Mouse (Mus musculus): ENCODE measurements around the gene Nat10. TPM values are rescaled to one million over a fixed set of nuclear protein-coding genes. Genes with fewer than 3 reads are reported as not detected.

Nat10 gene
- total RNA-seq (2021) (10 to 100 TPM; 14.0 to 14.2 TPM), polyA plus RNA-seq (2012; rRNA removed) (26.1 and 30.4 TPM in 2 replicates)
- long read RNA-seq, transcript Nat10-201 (29 exons, 3,879 nt): major isoform, 15 of 20 reads
- long read RNA-seq, partial matches to known transcripts: 3 of 20 reads
- long read RNA-seq, other reads (novel, unspliced or antisense): 2 of 20 reads

DNA sequence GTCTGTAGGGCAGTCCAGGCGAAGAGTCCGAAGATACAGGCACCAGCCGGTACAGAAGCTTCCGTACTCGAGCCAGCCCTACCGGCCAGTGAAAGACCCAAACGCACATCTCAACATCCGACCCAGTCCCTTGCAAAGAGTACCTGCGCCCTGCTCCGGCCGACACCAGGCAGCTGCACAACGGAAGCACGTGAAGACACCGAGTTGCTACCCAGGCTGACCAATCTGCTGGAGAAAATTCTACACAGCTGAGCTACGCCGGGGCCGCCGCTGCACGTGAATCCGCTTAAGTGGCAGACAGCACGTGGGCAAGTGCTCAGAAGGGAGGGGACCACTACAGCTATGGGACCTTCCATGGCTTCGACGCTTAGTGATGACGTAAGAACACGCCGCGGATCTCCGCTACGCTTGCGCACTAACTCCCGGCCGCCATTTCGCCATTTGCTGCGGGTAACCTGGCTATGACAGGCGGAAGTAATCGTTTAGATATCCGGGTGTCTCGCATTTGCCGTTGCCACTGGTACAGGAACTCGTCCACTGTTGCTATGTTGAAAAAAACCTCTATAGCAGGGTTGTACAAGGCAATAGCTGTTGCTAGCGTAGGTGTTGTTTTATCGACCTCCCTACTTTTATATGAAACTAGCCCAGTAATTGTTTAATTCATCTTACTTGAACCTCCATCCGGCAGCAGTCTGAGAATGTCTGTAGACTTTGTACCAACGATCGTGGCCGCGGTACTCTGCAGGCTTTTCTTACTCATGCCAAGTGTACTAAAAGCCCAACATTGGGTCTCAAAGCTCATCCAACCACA lies at the start of gene Nat10:
Nat10 (minus strand) TSS at position 365 of the 811 bp plus-strand sequence.
- no peaks in the 10 kb centered on the region for H3K27me3 ChIP-seq (ENCODE audit: control insufficient read depth, insufficient read depth, low read length)
- intact Hi-C loops (cut with DNase I): loop anchor here (1.0 kb wide), 1 partner anchor 36 kb away; the partner anchor contains the start of gene Caprin1

GRCm38 (mm10) chr2:103810412-103810811 lies 49.3 kb upstream of the Nat10 start:
- DNase-seq: no peak
- H3K4me1 ChIP-seq (ENCODE audit: control insufficient read depth, insufficient read depth, low read length): no peaks in the 10 kb centered on the region
- no peaks in the 10 kb centered on the region for H3K36me3 ChIP-seq (ENCODE audit: control insufficient read depth, insufficient read depth, low read length)
- no peak overlapping the region for H3K4me3 ChIP-seq
- no peaks in the 10 kb centered on the region for H3K79me2 ChIP-seq (replicated peaks; ENCODE audit: control insufficient read depth, insufficient read depth, low read length)
- no peak overlapping the region for H3K27ac ChIP-seq
- no peak for TF ChIP-seq POLR2A (IDR thresholded peaks at IDR 0.05; ENCODE audit: insufficient read depth, low read depth, low read length)
- no peak for TF ChIP-seq EP300 (IDR thresholded peaks at IDR 0.05; ENCODE audit: insufficient read depth, low read depth, low read length)
- TF ChIP-seq CTCF (IDR thresholded peaks at IDR 0.05): no peak
- H3K27me3 ChIP-seq (ENCODE audit: control insufficient read depth, insufficient read depth, low read length): no peaks in the 10 kb centered on the region
- intact Hi-C loops (cut with DNase I): no loop called here
- WGBS: 75% methylated on average over 6 of the region's 6 CpGs
- H3K9ac ChIP-seq (ENCODE audit: low read depth, low read length): no peak overlapping the region

More for the DNA sequence above, at the start of gene Nat10:
- no peak for TF ChIP-seq CTCF (IDR thresholded peaks at IDR 0.05)
- peak; percentile 93; the same call in 1 of the 2 replicates for TF ChIP-seq EP300 (IDR thresholded peaks at IDR 0.05; ENCODE audit: insufficient read depth, low read depth, low read length)
- TF ChIP-seq POLR2A (IDR thresholded peaks at IDR 0.05; ENCODE audit: insufficient read depth, low read depth, low read length): peak; percentile 77
- DNase-seq: peak; percentile 98
- peak within 1 kb of the TSS; percentile 33 for H3K9ac ChIP-seq (ENCODE audit: low read depth, low read length)
- H3K36me3 ChIP-seq (ENCODE audit: control insufficient read depth, insufficient read depth, low read length): no peaks in the 10 kb centered on the region; the same call in 1 of the 2 replicates
- peak within 1 kb of the TSS; percentile 70 for H3K27ac ChIP-seq
- H3K4me3 ChIP-seq: peak within 1 kb of the TSS; percentile 67
- WGBS: under 1% methylated on average over 47 of the region's 47 CpGs
- H3K4me1 ChIP-seq (ENCODE audit: control insufficient read depth, insufficient read depth, low read length): peaks cover 2% of the 10 kb centered on the region
- no peaks in the 10 kb centered on the region for H3K79me2 ChIP-seq (replicated peaks; ENCODE audit: control insufficient read depth, insufficient read depth, low read length)

DNA sequence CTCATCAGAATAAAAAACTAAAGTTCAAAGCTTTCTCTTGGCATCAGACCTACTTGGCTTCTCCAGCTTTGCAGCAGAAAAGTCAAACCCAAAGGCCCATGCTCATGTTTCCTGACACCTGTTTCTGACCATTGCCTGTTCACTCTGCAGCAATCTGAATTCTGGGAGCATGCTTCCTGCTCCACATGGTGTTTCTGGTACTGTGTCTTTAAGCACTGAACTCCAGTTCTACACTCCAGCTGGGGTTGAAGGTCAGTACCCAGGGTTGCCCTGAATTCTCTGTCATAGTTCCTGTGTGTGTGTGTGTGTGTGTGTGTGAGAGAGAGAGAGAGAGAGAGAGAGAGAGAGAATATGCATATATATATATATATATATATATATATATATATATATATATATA lies 47.4 kb upstream of the Nat10 start:
- Histone ChIP-seq H3K9ac (ENCODE audit: low read depth, low read length) (no peak overlapping the region), H3K4me3 (no peak overlapping the region), H3K79me2 (replicated peaks; ENCODE audit: control insufficient read depth, insufficient read depth, low read length) (no peaks in the 10 kb centered on the region), H3K4me1 (ENCODE audit: control insufficient read depth, insufficient read depth, low read length) (no peaks in the 10 kb centered on the region), H3K27me3 (ENCODE audit: control insufficient read depth, insufficient read depth, low read length) (no peaks in the 10 kb centered on the region), H3K36me3 (ENCODE audit: control insufficient read depth, insufficient read depth, low read length) (no peaks in the 10 kb centered on the region), H3K27ac (no peak overlapping the region)
- DNase-seq: no peak
- no peak for TF ChIP-seq POLR2A (IDR thresholded peaks at IDR 0.05; ENCODE audit: insufficient read depth, low read depth, low read length)
- TF ChIP-seq EP300 (IDR thresholded peaks at IDR 0.05; ENCODE audit: insufficient read depth, low read depth, low read length): no peak
- TF ChIP-seq CTCF (IDR thresholded peaks at IDR 0.05): no peak
- intact Hi-C loops (cut with DNase I): no loop called here

DNA sequence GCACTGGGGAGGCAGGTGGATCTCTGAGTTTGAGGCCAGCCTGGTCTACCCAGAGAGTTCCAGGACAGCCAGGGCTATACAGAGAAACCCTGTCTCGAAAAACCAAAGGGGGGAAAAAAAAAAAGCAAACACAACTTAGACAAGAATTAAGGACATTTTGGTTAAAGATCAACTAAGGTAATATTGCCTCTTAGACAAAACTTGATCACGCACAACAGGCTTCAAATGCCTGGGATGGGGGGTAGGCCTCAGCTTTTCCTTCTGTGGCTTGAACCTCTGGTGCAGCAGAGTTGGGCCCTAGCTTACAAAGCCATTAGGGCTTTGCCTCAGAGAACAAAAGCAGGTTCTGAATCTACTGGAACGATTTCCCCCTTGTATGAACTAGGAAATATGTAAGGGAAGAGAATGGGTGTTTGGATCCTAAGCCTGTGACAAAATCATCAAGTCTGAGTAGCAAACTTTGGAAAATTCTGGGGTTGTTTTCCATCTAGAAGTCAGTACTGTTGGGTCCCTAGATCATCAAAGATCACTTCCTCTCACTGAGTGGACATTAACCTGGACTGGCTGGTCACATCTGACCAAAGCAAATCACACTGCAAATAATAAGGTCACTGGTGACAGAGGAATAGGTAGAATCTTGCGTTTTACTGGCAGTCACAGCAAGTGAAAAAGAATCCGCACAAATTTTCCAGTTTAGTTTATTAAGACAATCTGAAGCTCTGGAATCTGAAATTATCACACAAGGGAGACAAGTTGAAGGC lies 42.9 kb upstream of the Nat10 start:
- WGBS: 75% methylated on average over 5 of the region's 5 CpGs
- Histone ChIP-seq H3K27me3 (ENCODE audit: control insufficient read depth, insufficient read depth, low read length) (no peaks in the 10 kb centered on the region), H3K4me3 (no peak overlapping the region), H3K79me2 (replicated peaks; ENCODE audit: control insufficient read depth, insufficient read depth, low read length) (no peaks in the 10 kb centered on the region), H3K36me3 (ENCODE audit: control insufficient read depth, insufficient read depth, low read length) (no peaks in the 10 kb centered on the region; the same call in 1 of the 2 replicates), H3K9ac (ENCODE audit: low read depth, low read length) (no peak overlapping the region), H3K4me1 (ENCODE audit: control insufficient read depth, insufficient read depth, low read length) (no peaks in the 10 kb centered on the region), H3K27ac (no peak overlapping the region)
- no peak for TF ChIP-seq EP300 (IDR thresholded peaks at IDR 0.05; ENCODE audit: insufficient read depth, low read depth, low read length)
- TF ChIP-seq POLR2A (IDR thresholded peaks at IDR 0.05; ENCODE audit: insufficient read depth, low read depth, low read length): no peak
- TF ChIP-seq CTCF (IDR thresholded peaks at IDR 0.05): no peak
- intact Hi-C loops (cut with DNase I): no loop called here
- no peak for DNase-seq

DNA sequence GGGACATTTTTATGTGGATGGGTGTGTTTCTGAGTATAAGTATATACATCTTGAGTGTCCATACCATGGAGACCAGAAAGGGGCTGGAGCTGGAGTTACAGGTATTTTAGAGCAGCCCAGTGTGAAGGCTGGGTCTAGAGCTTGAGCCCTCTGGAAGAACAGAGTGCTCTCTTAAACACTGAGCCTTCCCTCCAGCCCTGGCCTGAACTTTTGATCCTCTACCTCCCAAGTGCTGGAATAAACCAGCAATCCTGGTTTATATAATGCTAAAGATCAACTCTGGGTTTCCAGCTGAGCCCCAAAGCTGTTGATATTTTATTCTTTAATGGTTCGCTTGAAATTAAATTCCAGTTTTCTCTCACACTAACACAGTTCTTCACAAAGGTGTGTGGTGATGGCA lies 41.4 kb upstream of the Nat10 start:
- no peak overlapping the region for H3K27ac ChIP-seq
- intact Hi-C loops (cut with DNase I): no loop called here
- no peaks in the 10 kb centered on the region for H3K79me2 ChIP-seq (replicated peaks; ENCODE audit: control insufficient read depth, insufficient read depth, low read length)
- DNase-seq: no peak
- no peaks in the 10 kb centered on the region for H3K4me1 ChIP-seq (ENCODE audit: control insufficient read depth, insufficient read depth, low read length)
- TF ChIP-seq EP300 (IDR thresholded peaks at IDR 0.05; ENCODE audit: insufficient read depth, low read depth, low read length) (no peak), POLR2A (IDR thresholded peaks at IDR 0.05; ENCODE audit: insufficient read depth, low read depth, low read length) (no peak), CTCF (IDR thresholded peaks at IDR 0.05) (no peak)
- H3K9ac ChIP-seq (ENCODE audit: low read depth, low read length): no peak overlapping the region
- H3K4me3 ChIP-seq: no peak overlapping the region
- H3K27me3 ChIP-seq (ENCODE audit: control insufficient read depth, insufficient read depth, low read length): no peaks in the 10 kb centered on the region
- WGBS: 95% methylated on average over 1 of the region's 1 CpGs
- no peaks in the 10 kb centered on the region; the same call in 1 of the 2 replicates for H3K36me3 ChIP-seq (ENCODE audit: control insufficient read depth, insufficient read depth, low read length)

All from heart, adult 2 months (tissue).